Mouse (Mus musculus): ENCODE results near the gene Apela. TPM values are rescaled to one million over a fixed set of nuclear protein-coding genes. Genes with fewer than 3 reads are reported as not detected.
"Not testable (repeated sequence)": the region's sequence is repeated elsewhere in the genome, so short reads cannot be mapped to it uniquely, and the experiment has no call there.

The Apela gene
- polyA plus RNA-seq, 1 experiment from 2014 or later = 5.7 TPM

DNA sequence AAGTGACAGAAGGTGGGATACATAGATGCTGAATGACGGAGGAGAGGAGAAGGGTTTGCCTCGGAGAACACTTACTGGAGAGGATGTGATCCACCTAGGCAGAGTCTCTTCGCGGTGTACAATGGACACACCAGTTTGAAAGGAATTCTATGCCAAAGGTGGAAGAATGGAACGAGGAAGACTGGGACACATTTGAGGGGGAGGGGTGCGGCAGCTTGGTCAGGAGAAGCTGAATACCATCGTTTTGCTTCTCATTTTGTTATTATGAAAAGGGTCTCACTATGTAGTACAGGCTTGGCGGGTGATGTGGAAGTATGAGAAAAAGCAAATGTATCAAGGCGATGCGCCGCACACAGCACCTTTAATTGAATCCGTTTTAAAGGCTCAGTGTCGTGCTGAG lies 4.1 kb downstream of the Apela start:
- Histone ChIP-seq H3K9me3 (ENCODE audit: control insufficient read depth, low read length) (no peaks in the 10 kb centered on the region), H3K4me2 (ENCODE audit: low read depth, low read length, severe bottlenecking) (no peak overlapping the region), H3K27me3 (ENCODE audit: control insufficient read depth, insufficient read depth, low read length) (no peaks in the 10 kb centered on the region), H3K4me1 (replicated peaks; ENCODE audit: control insufficient read depth, insufficient read depth, low read length) (0 out of 2 replicates have a peak, but pooled peaks cover 2% of the 10 kb centered on the region), H3K36me3 (ENCODE audit: control insufficient read depth, insufficient read depth, low read length) (no peaks in the 10 kb centered on the region), H3K27ac (ENCODE audit: low read depth, low read length) (no peak overlapping the region), H3K4me3 (ENCODE audit: low read depth, low read length) (no peak overlapping the region), H3K9ac (ENCODE audit: low read length) (no peak overlapping the region)
- no peak for DNase-seq (ENCODE audit: low spot score)
- WGBS = 81% methylated on average over 13 of the region's 13 CpGs
- ATAC-seq (replicated peaks; ENCODE audit: low FRiP score) = no peak

DNA sequence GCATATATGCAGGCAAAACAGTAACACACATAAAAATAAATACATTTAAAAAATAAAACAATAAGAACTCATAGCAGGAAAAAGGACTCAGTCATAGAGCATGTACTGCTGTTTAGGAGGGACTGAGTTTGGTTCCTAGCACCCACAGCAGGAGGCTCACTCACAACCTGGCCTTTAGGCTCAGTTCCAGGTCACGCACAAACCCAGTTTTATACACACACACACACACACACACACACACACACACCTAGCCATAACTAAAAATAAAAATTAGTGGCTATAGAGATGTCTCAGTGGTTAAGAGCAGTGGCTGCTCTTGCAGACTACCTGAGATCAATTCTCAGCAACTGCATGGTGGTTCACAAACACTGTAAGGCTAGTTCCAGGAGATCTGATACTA lies 5.0 kb downstream of the Apela start:
- 85% methylated on average over 1 of the region's 1 CpGs for WGBS

DNA sequence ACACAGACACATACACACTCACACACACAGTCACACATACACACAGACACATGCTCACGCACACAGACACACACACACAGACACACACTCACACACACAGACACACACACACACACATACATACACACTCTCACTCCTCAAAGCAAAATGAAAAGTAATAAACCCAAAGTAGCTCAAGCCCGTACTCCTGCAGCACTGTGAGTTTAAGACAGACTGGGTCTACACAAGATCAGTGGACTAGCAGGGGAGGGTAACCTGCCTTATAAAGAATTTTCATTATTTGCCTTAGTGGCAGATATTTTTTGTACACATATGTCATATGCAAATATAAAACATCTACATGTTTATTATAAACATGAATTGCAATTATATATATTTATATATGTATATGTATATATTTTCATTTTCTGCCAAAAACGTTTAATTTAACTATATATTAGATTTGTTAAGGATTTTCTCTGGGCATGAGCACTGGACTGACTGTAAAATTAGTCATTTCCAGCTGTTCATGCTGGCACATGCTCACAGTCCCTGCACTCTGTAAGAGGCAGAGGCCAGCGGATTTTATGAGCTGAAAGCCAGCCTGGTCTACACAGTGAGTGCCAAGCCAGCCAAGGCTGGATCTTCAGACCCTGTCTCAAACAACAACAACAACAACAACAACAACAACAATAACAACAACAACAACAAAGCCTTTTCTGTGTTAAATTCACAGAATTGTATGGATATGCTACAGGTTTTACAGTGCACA lies 6.2 kb downstream of the Apela start:
- DNase-seq (ENCODE audit: low spot score) = no peak

More for the DNA sequence above, 5.0 kb downstream of the Apela start:
- no peak overlapping the region for H3K9ac ChIP-seq (ENCODE audit: low read length)
- H3K27ac ChIP-seq (ENCODE audit: low read depth, low read length) = no peak overlapping the region
- H3K4me3 ChIP-seq (ENCODE audit: low read depth, low read length) = no peak overlapping the region
- ATAC-seq (replicated peaks; ENCODE audit: low FRiP score) = no peak
- no peak for DNase-seq (ENCODE audit: low spot score)
- H3K9me3 ChIP-seq (ENCODE audit: control insufficient read depth, low read length) = no peaks in the 10 kb centered on the region
- H3K4me2 ChIP-seq (ENCODE audit: low read depth, low read length, severe bottlenecking) = no peak overlapping the region
- 0 out of 2 replicates have a peak, but pooled peaks cover 2% of the 10 kb centered on the region for H3K4me1 ChIP-seq (replicated peaks; ENCODE audit: control insufficient read depth, insufficient read depth, low read length)
- H3K36me3 ChIP-seq (ENCODE audit: control insufficient read depth, insufficient read depth, low read length) = no peaks in the 10 kb centered on the region
- no peaks in the 10 kb centered on the region for H3K27me3 ChIP-seq (ENCODE audit: control insufficient read depth, insufficient read depth, low read length)

DNA sequence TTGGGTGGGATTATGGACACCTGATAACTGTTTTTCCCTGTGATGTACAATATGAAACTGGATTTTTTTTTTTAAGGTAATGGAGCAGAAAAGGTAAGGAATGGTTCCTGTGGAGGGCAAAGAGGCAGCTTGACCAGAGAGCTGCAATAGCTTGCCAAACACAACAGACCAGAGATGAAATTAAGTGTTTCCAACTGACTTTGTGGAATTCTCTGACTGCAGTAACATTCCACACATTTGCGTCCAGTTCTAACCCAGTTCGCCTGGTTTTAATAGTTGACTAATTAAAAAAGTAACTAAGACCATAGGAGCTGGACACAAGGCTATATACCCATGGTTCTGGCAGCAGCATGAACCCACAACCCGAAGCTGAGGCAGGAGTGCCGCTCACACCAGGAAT lies 7.4 kb downstream of the Apela start:
- DNase-seq (ENCODE audit: low spot score) = no peak
- Histone ChIP-seq H3K36me3 (ENCODE audit: control insufficient read depth, insufficient read depth, low read length) (no peaks in the 10 kb centered on the region), H3K9me3 (ENCODE audit: control insufficient read depth, low read length) (no peaks in the 10 kb centered on the region), H3K4me3 (ENCODE audit: low read depth, low read length) (no peak overlapping the region), H3K4me2 (ENCODE audit: low read depth, low read length, severe bottlenecking) (no peak overlapping the region), H3K4me1 (replicated peaks; ENCODE audit: control insufficient read depth, insufficient read depth, low read length) (no peaks in the 10 kb centered on the region), H3K27ac (ENCODE audit: low read depth, low read length) (no peak overlapping the region), H3K27me3 (ENCODE audit: control insufficient read depth, insufficient read depth, low read length) (no peaks in the 10 kb centered on the region), H3K9ac (ENCODE audit: low read length) (no peak overlapping the region)
- ATAC-seq (replicated peaks; ENCODE audit: low FRiP score) = no peak
- WGBS = 79% methylated on average over 4 of the region's 4 CpGs

More for the DNA sequence above, 6.2 kb downstream of the Apela start:
- H3K9me3 ChIP-seq (ENCODE audit: control insufficient read depth, low read length) = no peaks in the 10 kb centered on the region
- no peak overlapping the region for H3K4me2 ChIP-seq (ENCODE audit: low read depth, low read length, severe bottlenecking)
- no peak overlapping the region for H3K4me3 ChIP-seq (ENCODE audit: low read depth, low read length)
- ATAC-seq (replicated peaks; ENCODE audit: low FRiP score) = no peak
- no peak overlapping the region for H3K9ac ChIP-seq (ENCODE audit: low read length)
- 0 out of 2 replicates have a peak, but pooled peaks cover 2% of the 10 kb centered on the region for H3K4me1 ChIP-seq (replicated peaks; ENCODE audit: control insufficient read depth, insufficient read depth, low read length)
- H3K27ac ChIP-seq (ENCODE audit: low read depth, low read length) = no peak overlapping the region
- 86% methylated on average over 4 of the region's 4 CpGs for WGBS
- H3K36me3 ChIP-seq (ENCODE audit: control insufficient read depth, insufficient read depth, low read length) = no peaks in the 10 kb centered on the region
- H3K27me3 ChIP-seq (ENCODE audit: control insufficient read depth, insufficient read depth, low read length) = no peaks in the 10 kb centered on the region

DNA sequence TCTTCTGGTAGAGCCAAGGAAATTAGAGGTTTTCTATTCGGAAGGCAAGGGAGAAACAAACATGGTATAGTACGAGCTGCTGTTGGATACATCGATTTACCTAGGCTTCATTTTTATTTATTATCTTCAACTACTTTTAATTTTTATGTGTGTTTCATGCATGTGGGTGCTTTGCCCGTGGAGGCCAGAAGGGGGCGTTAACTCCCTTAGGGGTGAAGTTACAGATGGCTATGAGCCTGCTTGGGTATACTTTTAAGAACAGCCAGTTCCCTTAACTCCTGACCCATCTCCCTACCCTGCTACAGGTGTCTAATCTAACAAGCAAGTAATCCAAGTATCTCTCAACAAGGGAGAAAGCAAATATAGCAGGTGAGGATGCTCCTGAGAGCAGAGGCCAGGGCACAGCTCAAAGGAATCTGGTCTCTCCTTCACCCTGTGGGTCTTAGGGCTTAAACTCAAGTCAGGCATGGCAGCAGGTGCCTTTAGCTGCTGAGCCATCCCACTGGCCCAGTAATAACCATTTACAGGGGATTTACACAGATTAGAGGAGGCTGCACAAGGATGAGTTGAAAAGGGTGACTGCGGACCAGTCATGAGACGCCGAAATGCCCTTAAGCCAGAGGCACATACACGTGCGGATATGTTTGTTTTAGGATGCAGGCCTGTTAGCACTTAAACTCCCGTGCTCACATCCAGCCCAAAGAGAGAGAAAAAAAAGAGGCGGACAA lies 8.0 kb downstream of the Apela start:
- Histone ChIP-seq H3K4me2 (ENCODE audit: low read depth, low read length, severe bottlenecking) (no peak overlapping the region), H3K4me1 (replicated peaks; ENCODE audit: control insufficient read depth, insufficient read depth, low read length) (no peaks in the 10 kb centered on the region), H3K36me3 (ENCODE audit: control insufficient read depth, insufficient read depth, low read length) (no peaks in the 10 kb centered on the region), H3K4me3 (ENCODE audit: low read depth, low read length) (no peak overlapping the region), H3K27ac (ENCODE audit: low read depth, low read length) (no peak overlapping the region), H3K9me3 (ENCODE audit: control insufficient read depth, low read length) (no peaks in the 10 kb centered on the region), H3K27me3 (ENCODE audit: control insufficient read depth, insufficient read depth, low read length) (no peaks in the 10 kb centered on the region), H3K9ac (ENCODE audit: low read length) (no peak overlapping the region)
- DNase-seq (ENCODE audit: low spot score) (no peak), ATAC-seq (replicated peaks; ENCODE audit: low FRiP score) (no peak)
- WGBS = 71% methylated on average over 12 of the region's 12 CpGs

DNA sequence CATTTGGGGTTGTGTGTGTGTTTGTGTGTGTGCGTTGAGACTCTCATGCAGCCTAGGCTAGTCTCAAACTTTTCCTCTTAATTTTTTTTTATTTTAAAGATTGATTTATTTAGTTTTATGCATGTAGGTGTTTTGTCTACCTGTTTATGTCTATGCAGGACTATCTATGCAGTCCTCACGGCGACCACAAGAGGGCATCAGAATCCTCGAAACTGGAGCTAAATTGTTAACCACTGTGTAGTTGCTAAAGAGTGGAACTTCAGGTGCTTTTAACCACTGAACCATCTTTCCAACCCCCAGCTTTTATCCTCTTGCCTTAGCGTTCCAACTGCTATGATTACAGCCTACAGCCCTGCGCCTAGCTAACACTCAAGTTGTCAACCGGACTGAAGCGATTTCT lies 14.7 kb downstream of the Apela start:
- no peak overlapping the region for H3K4me3 ChIP-seq (ENCODE audit: low read depth, low read length)
- H3K36me3 ChIP-seq (ENCODE audit: control insufficient read depth, insufficient read depth, low read length) = no peaks in the 10 kb centered on the region
- no peaks in the 10 kb centered on the region for H3K9me3 ChIP-seq (ENCODE audit: control insufficient read depth, low read length)
- DNase-seq (ENCODE audit: low spot score) (peak; percentile 75), ATAC-seq (replicated peaks; ENCODE audit: low FRiP score) (peak; percentile 55; the same call in 1 of the 2 replicates)
- no peak overlapping the region for H3K4me2 ChIP-seq (ENCODE audit: low read depth, low read length, severe bottlenecking)
- no peak overlapping the region for H3K9ac ChIP-seq (ENCODE audit: low read length)
- H3K27ac ChIP-seq (ENCODE audit: low read depth, low read length) = no peak overlapping the region
- H3K4me1 ChIP-seq (replicated peaks; ENCODE audit: control insufficient read depth, insufficient read depth, low read length) = no peaks in the 10 kb centered on the region
- 52% methylated on average over 8 of the region's 8 CpGs for WGBS
- no peaks in the 10 kb centered on the region for H3K27me3 ChIP-seq (ENCODE audit: control insufficient read depth, insufficient read depth, low read length)

DNA sequence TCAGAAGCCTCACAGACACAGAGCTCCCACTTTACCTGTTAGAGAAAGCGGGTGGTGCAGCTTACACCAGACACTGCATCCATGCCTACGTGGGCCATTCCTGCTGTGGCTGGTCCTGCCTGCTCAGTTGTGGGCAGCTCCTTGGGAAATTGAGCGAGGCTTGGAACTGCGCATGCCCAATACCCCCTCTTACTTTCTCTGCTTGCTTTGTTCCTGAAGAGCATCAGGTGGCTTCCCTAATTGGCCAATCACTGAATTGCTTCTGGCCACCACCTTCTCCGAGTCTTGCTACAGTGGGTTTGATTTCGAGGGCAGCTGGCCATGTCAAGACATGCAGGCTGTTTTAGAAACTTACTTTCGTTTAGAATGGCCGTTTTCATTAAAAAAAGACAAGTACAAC lies 18.7 kb downstream of the Apela start, which contains the start of the genes Trim61 and Trim60:
Trim61 (minus strand) TSS at position 101 of the 400 bp plus-strand sequence.
Trim60 (minus strand) TSS at position 162 of the 400 bp plus-strand sequence.
- no peak for DNase-seq (ENCODE audit: low spot score)
- H3K9me3 ChIP-seq (ENCODE audit: control insufficient read depth, low read length) = no peaks in the 10 kb centered on the region; the same call in 1 of the 2 replicates
- H3K27me3 ChIP-seq (ENCODE audit: control insufficient read depth, insufficient read depth, low read length) = no peaks in the 10 kb centered on the region
- no peak within 1 kb of the TSS for H3K27ac ChIP-seq (ENCODE audit: low read depth, low read length)
- H3K4me2 ChIP-seq (ENCODE audit: low read depth, low read length, severe bottlenecking) = no peak within 1 kb of the TSS
- 90% methylated on average over 8 of the region's 8 CpGs for WGBS
- H3K9ac ChIP-seq (ENCODE audit: low read length) = no peak within 1 kb of the TSS
- no peaks in the 10 kb centered on the region for H3K4me1 ChIP-seq (replicated peaks; ENCODE audit: control insufficient read depth, insufficient read depth, low read length)
- no peak for ATAC-seq (replicated peaks; ENCODE audit: low FRiP score)
- H3K4me3 ChIP-seq (ENCODE audit: low read depth, low read length) = no peak within 1 kb of the TSS
- H3K36me3 ChIP-seq (ENCODE audit: control insufficient read depth, insufficient read depth, low read length) = no peaks in the 10 kb centered on the region

DNA sequence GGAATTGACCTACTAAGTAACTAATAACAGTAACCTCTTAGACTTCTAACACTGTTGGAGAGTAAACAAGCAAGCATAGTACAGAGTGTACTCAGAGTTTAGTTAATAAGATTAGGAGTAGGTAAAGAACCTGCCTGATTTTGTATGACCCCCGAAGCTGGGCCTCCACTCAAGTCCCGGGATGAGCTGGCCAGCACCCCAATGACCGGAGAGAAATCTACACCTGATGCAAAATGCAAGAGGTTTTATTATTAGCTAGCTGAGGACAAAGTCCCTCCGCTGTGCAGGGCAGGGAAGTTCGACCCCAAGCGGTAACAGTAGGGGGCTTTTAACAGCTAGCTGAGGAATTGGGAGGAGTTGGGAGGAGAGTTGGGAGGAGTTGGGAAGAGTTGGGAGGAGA lies 29.5 kb downstream of the Apela start:
- not testable (repeated sequence) for H3K4me1 ChIP-seq (replicated peaks; ENCODE audit: control insufficient read depth, insufficient read depth, low read length); H3K4me2 ChIP-seq (ENCODE audit: low read depth, low read length, severe bottlenecking); DNase-seq (ENCODE audit: low spot score); H3K9ac ChIP-seq (ENCODE audit: low read length); H3K4me3 ChIP-seq (ENCODE audit: low read depth, low read length); H3K36me3 ChIP-seq (ENCODE audit: control insufficient read depth, insufficient read depth, low read length); ATAC-seq (replicated peaks; ENCODE audit: low FRiP score); H3K27ac ChIP-seq (ENCODE audit: low read depth, low read length); H3K27me3 ChIP-seq (ENCODE audit: control insufficient read depth, insufficient read depth, low read length); H3K9me3 ChIP-seq (ENCODE audit: control insufficient read depth, low read length)
- WGBS = 76% methylated on average over 6 of the region's 6 CpGs

Measured in forebrain, embryonic 11.5 days (tissue).